Mouse (Mus musculus) frontal cortex, adult 2 months (tissue): ENCODE results near the gene Lmntd2. TPM values are rescaled to one million over a fixed set of nuclear protein-coding genes. Genes with fewer than 3 reads are reported as not detected.
A peak's percentile ranks its signal among the peaks of the same experiment; 100 is the strongest.
"Not testable (repeated sequence)": the region's sequence is repeated elsewhere in the genome, so short reads cannot be mapped to it uniquely, and the experiment has no call there.

ENCODE experiments used
- DNase-seq, 2 experiments: peaks; one replicate each; pipeline ENCODE4 v3.0.0; 2022; ENCODE audit warnings: low spot score in 1 of 2; ENCODE audit errors: extremely low spot score in 1 of 2
- polyA plus RNA-seq: library from polyadenylated mRNA; depleted of rRNA; stranded (reverse); fragments of >200 nt; gene quantifications from 2 replicates; pipeline ENCODE4 v1.2.3, GENCODE M21; 2012; rRNA removed

The Lmntd2 gene
- 0.17 and 0.20 TPM in 2 replicates for polyA plus RNA-seq

DNA sequence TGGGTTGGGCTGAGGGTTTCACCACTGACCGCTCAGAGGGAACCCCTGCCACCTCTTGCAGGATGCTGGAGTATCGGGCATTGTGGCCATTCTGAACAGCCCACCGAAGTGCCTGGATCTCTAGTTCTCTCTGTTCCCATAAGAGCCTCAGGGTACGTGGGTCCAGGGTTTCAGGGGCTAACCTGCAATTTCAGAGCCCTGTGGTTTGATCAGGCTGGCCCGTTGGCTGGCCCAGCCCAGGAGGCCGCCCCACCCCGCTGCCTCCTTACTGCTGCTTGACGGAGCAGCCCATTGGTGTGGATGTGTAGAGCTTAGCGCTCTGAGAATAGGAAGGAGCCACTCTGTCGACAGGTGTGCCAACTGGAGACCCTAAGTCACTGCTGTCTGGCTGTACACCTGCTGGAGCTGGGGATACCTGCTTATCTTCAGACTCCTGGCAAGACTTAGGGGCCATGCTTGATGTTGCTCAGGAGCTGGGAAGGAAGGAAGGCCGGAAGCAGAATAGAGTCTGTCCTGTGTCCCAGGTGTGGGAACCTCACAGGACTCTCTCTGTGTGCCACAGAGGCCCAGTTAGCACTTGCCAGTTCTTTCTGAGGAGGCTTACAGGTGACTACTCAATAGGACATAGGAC lies at the start of gene Lmntd2:
Gene Lmntd2, minus strand, starts transcription at position 476 of the 631 bp plus-strand sequence.
- DNase-seq, result no peak

DNA sequence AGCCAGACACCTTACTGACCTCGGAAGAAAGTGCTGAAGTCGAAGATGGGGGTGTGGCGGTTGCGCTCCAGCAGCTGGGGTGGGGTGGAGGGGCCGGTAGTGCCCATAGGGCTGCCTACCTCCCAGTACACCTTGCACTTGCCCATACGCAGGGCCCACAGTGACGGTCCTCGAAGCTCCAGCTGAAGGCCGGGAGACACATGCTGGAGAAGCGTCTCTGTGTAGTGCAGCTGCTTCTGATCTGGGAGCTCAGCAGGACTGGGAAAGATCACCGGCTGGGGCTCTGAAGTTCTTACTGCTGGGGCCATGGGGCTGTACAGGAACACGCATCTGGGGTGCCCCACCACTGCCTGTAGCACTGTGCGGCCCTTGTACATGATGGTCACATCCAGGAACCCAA lies 49.8 kb upstream of the Lmntd2 start:
- DNase-seq, result no peak

DNA sequence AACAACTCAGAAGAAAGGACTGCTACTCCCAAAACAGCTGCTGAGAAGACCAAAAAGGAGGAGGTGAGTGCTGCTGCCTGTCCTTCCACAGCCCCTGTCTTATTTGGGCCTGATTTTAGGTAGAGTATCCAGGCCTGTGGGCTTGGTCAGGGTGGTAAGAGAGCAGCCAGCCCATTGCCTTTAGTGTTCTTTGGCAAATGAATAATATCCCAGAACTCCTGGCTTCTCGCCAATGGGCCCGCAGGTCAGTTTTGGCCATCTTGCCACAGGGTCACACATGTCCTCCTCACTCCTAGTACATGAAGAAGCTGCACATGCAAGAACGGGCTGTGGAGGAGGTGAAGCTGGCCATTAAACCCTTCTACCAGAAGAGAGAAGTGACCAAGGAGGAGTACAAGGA lies 47.6 kb upstream of the Lmntd2 start:
- no peak for DNase-seq

DNA sequence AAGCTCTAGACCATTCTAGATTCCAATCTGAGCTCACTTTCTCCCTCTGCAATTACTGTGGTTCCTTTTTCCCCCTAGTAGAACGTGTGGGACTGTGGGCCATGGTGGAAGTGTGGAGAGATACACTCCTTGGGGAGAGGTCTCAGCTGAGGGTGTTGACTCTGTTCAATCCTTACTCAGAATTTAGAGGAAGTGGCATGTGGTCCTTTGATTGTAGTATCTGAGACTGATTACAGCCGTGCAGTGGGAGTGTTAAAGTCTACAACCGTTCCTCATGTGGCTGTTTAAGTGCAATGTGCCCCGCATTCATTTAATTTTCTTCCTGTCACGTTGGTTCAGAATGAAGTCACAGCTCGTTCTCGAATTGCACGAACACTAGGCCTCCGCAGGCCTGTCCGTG lies 42.3 kb upstream of the Lmntd2 start:
- DNase-seq, result no peak

DNA sequence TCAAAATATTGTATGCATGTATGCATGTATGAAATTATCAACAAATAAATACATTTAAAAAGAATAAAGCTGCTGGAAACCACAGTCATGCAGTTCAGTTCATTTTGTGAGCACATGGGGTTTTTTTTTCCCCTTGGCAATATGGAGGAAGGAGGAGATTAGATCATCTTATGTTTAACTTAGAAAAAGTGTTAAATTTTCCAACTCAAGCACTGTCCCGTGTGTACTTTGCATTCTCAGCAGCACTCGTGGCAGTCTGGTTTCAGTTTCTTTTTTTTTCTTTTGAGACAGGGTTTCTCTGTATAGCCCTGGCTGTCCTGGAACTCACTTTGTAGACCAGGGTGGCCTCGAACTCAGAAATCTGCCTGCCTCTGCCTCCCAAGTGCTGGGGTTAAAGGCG lies 36.6 kb upstream of the Lmntd2 start:
- not testable (repeated sequence) for DNase-seq

DNA sequence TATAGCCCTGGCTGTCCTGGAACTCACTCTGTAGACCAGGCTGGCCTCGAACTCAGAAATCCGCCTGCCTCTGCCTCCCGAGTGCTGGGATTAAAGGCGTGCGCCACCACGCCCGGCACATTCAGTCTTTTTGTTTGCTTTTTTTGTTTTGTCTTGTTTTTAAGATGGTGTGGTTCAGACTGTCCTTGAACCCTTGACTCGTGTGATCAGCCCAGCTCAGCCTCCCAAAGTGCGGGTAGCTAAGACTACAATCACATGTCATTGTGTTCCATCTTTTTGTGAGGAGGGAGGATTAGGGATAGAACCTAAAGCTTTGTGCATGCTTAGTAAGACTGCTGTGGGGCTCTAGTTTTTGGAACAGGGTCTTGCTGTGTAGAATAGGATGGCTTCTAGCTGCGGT lies 17.7 kb upstream of the Lmntd2 start:
- DNase-seq, result no peak

DNA sequence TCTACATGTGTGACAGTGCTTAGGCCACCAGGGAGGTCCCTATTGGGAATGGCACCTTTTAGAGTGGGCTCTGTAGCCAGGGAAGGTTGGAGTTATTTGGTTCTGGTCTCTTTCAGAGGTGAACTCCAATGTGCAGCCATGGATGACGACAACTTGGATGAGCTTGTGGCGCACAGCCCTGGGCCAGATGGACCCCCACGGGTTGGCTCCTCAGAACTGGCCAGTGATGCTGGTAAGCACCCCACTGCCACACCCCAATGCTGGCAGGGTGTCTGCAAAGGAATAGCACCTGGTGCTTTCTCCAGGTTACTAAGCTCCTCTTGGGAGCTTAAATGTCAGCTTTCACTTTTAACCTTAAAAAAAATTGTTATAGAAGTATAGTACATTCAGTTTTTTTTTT lies 17.2 kb upstream of the Lmntd2 start:
- DNase-seq, result no peak

DNA sequence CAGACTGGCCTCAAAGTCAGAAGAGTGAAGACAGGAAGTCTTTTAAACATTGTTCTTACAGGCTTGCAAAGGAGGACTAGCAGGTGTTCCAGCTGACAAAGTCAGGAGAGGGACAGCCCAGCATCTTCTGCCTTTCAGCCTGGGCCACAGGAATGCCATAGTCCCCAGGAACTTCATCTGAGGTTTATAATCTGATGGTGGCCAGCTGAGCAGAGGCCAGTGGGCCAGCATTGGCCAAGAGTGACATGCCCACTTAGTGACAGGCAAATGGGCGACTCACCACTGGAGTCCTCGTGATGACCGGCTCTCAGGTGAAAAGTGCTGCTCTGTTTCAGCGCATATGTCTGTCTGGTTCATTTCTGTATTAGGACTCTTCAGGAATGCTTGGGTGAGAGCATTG lies 16.7 kb upstream of the Lmntd2 start:
- DNase-seq, result no peak

DNA sequence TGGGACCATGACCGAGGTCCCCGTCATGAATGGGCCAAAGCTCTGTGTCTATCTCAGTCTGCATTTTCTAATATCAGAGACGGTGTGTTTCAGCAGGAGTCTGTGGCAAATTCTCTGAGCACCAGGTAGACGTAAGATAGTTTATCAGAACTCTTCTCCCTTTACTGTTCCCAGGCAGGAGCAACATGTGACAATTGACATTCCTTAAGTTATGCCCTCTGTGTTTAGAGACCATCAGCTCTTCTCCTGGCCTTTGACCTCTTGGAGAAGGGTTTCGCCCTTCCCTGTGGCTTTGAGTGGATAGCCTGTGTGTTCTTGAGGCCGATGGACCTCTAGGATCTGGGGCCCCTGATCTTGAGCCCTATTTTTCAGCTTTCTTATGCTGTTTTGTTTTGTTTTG lies 15.8 kb upstream of the Lmntd2 start:
- no peak for DNase-seq

DNA sequence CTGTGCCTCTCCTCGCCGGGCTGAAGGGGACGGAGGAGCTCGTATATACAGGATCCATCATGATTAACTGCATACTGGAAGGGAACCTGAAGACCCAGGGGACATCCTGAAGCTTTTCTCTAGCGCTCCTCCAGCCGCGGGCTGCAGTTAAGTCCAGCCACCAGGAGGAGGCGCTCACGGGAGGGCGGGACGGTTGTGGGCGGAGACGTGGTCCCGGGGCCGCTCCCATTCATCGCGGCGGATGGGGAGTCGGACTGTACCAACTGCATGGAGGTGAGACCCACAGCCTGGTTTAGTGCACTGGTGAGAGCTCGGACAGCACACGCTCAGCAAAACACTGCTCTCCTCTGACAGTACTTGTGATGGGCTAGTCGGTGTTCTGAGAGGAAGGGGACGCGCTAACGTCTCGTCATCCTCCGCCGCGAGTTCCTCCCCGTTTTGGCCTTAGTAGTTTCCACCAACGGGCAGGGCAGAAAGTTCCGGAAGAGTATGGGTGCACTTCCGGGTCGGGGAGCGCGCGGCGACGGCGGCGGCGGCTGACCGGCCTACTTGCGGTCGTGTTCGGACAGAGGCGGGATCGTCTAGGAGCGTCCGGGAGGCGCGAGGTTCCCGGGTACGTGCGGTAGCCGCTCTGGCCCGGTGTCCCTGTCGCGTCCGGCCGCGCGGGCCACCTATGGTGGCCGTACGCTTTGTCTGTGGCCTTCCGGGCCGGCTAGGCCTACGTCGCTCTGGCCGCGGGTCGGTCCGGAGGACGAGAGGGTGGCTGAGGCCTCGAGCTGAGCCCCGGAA lies 14.6 kb upstream of the Lmntd2 start, which contains the start of gene Phrf1:
Gene Phrf1, plus strand, starts transcription at position 506 of the 789 bp plus-strand sequence.
- DNase-seq, result peak; percentile 72 to 95

DNA sequence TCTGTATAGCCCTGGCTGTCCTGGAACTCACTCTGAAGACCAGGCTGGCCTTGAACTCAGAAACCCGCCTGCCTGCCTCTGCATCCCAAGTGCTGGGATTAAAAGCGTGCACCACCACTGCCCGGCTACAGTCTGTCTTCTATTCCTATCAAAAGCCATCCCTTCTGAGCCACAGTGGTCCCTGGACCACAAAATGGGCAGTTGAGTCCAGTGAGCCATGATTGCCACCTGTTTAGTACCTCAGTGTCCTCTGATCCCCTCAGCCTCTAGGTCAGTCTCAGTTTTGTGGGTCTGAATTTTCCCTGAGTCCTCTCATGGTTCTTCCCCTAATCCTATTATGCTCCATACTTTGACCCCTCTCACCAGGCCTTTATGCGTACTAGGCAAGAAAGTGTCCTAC lies 13.9 kb upstream of the Lmntd2 start:
- no peak for DNase-seq

DNA sequence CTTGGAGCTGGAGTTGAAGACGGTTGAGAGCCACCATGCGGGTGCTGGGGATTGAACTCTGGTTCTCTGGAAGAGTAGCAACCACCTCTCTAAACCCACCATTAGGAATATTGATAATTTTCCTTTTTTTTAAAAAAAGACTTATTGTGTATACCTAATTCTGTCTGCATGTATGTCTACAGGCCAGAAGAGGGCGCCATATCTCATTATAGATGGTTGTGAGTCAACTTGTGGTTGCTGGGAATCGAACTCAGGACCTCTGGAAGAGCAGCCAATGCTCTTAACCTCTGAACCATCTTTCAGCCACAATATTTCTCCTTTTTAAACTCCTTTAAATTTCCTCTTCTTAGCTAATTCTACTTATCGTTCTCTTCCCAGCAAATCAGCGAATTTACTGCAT lies 12.7 kb upstream of the Lmntd2 start:
- no peak for DNase-seq

DNA sequence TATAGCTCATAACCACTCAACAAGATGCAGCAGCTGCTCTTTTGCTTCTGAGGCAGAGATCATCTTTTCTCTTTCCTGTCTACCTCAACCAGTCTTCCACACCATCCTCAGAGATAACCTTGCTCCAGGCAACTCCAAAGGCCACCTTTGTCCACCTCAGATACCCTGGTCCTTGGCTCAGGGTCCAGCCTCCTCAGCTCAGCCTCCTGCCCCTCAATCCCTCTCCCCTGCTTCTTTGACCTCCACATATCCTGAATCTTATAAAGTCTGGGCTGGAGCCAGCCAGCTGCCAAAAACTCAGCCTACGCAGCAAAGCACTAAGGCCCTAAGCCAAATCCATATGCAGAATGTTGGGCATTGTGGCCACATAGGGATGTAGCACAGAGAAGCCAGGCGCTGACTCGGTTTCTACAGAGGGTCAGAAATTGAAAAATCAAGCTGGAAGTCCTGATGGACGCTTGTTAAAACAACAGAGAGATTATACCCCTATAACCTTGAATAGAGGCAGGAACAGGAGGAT lies 8.9 kb upstream of the Lmntd2 start:
- DNase-seq, result no peak

DNA sequence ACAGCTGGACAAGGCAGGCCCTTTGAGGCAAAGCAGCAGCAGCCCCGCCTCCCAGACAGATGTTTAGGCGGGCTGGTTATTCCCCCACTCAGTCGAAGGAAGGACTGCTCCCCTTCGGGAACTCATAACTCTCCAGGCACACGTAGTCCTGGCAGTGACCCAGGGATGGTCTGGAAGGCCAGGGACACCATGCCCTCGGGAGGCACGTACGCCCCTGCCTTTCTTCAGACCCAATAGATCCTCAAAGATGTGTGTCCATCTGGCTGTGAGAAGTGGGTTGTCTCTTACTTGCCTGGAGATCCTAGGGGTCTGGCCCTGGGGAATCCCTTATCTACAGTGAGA lies 8.2 kb upstream of the Lmntd2 start:
- DNase-seq, result no peak

DNA sequence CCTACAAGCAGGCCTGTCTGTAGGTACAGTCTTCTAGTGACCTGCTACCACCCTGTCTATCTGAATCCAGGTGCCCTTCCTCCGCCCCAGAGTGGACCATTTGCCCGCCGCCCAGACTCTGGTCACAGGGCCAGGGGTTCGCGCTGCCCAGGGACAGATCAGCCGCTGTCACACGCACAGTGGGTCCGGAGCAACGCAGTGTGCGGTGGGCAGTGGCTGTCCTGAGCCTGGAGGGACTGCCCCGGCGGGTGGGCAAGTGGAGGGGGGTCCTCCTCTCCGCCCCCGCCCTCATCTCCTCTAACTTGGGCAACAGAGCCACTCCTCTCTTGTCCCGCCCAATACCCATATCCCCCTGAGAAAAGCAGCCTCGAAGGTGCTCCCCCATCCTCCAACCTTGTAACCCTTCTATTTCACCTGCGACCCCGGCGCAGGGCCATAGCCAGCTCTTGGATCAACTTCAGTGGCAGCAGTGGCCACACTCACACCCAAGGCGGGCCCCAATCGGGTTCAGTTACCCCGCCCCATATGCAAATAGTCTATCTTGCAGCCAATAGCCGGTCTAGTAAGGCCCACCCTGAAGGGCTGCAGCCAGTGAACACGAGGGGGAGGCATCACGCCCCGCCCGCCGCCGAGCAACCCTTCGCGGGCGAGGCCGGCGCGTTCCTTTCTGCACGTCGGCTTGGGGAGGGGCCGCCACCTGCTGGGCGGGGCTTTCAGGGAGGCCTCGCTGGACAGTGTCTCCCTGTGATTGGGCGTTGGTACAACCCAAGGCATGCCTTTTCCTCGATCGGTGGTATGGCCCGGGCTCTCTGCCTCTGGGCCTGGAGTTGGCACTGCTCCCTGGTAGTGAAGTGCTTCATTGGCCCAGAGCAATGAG lies 7.6 kb upstream of the Lmntd2 start:
- peak; percentile 89 to 90 for DNase-seq

DNA sequence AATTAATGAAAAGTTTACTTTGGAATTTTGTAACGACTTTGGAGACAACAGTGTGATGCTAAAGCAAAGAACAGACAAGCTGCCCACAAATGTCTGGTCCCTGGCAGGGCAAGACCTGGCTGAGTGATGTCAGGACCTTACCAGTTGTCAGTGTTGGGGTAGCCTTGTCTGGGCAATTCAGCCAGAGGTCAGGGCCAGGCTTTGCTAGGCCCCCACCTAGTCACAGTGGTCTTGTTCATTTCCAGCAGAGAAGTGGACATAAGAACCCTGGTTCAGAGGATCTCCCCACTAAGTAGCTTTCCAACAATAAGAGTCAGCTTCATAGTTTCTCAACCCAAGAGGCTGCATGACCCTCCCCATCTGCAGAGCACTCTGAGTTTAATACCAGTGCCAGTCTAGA lies 6.5 kb upstream of the Lmntd2 start:
- no peak for DNase-seq

DNA sequence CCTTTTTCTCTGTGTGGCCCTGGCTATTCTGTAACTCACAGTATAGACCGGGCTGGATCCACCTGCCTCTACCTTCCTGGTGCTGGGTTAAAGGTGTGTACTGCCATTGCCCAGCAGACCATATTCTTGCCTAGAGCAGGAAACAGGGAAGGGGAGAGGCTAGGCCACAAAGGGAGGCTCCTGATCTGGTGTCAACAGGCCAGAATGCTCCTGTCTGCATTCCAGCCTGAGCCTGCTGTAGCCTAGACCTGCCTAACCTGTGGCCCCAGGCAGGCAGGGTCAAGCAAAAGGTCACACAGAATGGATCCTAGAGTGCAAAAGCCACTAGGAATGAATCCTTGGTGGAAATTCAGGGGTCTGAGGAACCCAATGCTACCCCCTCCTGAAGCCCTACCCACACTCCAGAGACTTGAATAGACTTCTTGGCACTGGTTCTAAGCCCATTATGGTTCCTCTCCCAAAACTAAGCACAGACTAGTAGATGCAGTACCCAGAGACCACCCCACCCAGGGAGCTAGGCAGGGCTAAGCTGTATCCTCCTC lies 5.7 kb upstream of the Lmntd2 start:
- no peak for DNase-seq

DNA sequence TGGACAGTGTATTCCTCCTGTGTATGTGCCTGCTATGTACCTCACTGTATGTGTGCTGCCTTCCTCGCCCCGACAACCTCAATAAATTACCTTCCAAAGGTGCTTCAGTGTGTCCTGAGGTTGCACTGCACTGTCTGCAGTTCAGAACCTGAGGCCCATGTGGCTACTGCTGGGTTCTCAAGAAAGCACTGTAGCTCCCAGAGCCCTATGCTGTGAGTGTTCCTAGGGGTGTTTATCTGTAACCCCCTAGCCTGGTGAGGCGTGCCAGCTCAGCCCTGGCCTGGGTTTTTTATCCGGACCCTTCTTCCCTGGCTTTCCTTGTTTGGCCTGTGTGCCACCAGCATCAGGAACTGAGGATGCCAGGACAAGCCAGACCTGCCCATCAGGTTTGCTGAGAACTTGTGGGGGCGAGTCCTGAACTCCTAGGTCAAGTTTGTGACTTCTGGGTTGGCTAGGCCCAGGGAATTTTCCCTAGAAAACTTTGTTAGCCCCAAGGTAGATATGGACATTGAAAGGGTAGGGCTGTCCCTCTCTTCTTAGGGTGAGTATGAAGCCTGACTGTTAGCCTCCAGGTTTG lies 4.8 kb upstream of the Lmntd2 start:
- DNase-seq, result no peak

DNA sequence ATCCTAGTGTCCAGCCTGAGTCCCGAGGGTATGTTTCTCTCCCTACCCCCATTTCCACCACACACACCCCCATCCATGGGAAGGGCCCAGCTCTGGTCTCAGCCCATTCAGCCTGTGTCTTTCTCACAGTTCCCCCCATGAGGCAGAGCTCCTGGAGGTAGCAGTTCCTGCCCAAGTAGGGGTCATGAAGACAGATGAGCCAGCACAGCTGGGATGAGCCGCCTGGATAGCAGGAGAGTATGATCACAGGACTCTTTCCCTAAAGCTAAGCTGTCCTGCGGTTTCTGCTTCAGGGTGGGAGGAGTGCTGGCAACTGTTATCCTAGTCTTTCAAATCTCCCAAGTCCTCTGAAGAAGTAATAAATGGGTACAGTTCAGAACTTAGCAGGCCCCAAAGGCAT lies 4.3 kb upstream of the Lmntd2 start:
- no peak for DNase-seq

DNA sequence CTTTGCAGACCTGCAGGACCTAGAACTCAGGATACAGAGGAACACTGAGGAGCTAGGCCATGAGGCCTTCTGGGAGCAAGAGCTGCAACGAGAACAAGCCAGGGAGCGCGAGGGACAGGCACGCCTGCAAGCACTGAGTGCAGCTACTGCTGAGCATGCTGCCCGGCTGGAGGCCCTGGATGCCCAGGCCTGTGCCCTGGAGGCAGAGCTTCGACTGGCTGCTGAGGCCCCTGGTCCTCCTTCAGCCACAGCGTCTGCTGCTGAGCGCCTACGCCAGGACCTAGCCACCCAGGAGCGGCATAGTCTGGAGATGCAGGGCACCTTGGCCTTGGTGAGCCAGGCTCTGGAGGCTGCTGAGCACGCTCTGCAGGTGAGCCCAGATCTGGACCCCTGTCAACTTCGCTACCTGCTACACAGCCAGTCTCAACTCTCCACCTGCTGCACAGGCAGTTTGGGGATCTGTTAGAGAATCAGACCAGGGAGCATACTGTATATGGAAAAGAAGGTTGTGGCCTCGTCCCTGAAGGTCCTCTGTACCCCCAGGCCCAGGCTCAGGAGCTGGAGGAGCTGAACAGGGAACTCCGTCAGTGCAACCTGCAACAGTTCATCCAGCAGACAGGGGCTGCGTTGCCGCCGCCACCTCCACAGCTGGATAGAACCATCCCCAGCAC lies 3.6 kb upstream of the Lmntd2 start:
- no peak for DNase-seq
